Mouse (Mus musculus) megakaryocyte-erythroid progenitor cell, adult 5-6 weeks (primary cell): ENCODE measurements at regions not wholly inside any gene's neighbourhood (a gene's known extent, or its start where the extent isn't known, plus 50 kb on each side); places are given as distances from the start of the nearest gene placed in this dataset.

ENCODE experiments used
- ATAC-seq: replicated peaks from 2 replicates; pipeline ENCODE4 v1.8.0; 2016; ENCODE audit warnings: mild to moderate bottlenecking, inconsistent platforms; ENCODE audit not compliant: severe bottlenecking, poor library complexity, low FRiP score, low TSS enrichment

DNA sequence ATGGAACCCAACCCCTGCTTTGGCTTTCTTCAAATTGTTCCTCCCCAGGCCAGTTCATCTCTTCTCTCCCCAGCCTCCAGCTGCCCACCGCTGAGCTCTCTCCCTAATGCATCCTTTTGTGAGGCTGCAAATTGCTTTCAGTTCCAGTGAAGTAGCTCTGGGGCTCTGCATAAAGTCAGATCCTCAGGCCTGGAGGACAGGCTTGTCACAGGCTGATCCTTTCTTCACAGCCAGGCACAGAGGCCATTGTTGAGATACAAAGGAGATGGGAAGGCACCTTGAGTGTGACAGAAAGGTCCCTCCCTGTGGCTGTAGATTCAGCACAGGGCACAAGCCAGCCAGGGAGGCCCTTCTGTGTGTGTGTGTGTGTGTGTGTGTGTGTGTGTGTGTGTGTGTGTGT, 135.9 kb downstream of the Matn1 start:
- ATAC-seq = no peak

DNA sequence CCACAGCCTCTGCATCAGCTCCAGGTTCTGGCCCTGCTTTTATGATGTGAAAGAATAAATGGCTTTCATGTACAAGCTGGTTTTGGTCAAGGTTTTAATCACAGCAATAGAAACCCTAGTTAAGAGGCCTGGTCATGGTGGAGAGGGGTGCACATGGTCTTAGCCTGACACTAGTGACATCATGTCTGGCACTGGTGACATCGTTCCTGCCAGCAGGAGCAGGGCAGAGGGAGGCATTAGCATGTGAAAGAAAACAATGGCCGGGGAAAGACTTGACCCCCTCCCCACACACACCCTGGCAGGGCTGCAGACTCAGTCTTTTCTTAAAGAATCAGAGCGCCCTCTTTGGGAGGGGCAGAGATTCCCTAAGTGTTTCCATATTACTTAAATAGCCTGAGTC, 139.2 kb downstream of the Matn1 start:
- no peak for ATAC-seq

DNA sequence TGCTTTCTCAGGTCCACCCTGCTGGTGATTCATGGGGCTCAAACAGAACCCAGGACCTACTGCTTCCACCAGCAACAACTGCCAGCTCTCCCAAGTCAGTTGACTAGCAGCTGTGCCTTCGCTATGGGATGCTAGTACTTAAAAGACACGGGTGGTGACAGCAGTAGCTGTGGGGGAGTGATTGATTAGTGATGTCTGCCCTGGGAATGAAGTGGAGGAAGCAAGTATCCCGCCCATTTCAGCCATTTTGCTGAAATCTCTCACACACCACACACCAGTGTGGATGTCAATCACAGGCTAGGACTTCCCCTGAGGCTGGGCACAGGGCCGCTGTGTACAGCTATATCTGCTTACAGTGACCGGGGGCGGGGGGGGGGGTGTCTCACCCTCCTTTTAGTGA, 153.2 kb downstream of the Matn1 start:
- no peak for ATAC-seq

GRCm38 (mm10) chr4:131100093-131100795, 156.1 kb downstream of the Matn1 start:
- no peak for ATAC-seq

- no peak for ATAC-seq
These were observed 156.6 kb downstream of the Matn1 start for GRCm38 (mm10) chr4:131100796-131101156.

DNA sequence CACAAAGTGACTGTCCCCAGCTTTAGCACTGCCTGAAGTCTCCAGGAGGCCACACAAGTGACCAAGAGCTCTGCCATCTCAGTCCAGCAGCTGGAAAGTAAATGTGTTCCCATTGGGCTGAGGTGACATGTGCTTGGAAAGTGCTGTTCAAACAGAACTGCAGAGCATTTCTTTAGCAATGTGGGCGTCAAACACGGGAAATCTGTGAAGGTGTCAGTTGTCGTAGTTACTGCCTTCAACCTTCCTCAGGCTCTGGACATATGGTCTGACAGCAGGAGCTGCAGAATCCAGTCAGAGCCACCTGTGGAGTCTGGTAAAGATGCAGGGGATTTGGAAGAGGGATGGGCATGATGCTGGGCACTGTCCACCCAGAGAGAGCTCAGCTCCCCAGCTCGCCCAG, 158.0 kb downstream of the Matn1 start:
- no peak for ATAC-seq

GRCm38 (mm10) chr4:131107127-131107857, 163.1 kb downstream of the Matn1 start:
- ATAC-seq = no peak

DNA sequence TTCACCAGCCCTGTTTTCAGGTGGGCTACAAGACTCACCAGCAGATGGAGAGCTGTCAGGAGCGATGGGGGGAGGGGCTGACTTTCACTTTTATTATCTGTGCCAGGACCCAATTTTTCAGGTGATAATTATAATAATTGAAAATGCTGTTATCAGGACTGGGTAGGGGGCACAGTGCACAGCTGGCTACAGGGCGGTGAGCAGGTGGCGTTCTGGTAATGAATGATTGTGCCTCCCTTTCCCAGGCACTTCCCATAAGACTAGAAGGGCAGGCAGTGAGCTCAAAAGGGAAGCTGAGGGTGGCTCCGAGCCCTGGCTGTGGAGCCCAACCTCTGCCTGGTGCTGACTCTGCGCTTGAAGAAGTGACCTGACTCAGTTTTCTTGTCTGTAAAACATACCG, 168.4 kb downstream of the Matn1 start:
- ATAC-seq = no peak

DNA sequence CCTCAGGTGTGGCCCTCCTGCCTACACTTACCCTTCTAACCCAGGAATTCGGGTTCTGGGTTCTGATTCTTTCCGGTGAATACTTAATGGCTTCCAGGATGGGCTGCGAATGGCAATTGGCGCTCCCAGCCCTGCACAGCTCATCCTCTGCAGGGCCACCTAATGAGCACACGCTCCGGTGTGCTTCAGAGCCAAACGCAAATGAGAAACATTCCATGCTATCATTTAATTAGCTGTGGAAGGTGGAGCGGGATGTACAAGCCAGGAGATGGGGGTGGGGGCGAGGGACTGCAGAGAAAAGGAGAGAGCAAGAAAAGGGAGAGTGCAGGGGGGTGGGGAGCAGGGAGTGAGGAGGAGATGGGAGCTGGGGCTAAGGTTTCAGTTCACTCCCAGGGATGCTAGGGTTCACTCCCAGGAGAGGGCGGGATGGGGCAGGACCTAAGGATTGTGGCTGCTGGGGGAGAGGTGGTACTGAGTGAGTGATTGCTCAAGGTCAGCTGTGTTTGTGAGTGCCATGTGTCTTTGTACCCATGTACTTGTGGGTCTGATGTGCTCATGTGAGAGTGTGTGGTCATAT, 169.6 kb downstream of the Matn1 start:
- no peak for ATAC-seq

DNA sequence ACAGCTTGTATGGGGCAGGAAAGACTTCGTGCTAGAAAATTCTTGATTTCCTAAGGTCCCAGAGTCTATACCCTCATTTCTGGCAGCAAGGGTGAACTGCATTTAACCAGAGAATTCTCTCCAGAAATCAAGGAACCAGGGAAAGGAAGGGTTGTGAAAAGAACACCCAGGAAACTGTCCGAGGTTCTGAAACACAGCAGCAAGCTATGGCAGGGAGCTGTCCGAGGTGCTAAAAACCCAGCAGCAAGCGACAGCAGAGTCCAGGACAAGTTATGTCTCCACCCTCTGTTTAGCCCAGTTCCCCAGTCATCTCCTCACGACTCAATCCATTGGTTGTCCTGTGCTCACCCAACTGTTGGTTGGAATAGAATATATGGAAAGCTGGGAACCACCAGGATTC, 171.1 kb downstream of the Matn1 start:
- ATAC-seq = peak; percentile 41; the same call in 1 of the 2 replicates

DNA sequence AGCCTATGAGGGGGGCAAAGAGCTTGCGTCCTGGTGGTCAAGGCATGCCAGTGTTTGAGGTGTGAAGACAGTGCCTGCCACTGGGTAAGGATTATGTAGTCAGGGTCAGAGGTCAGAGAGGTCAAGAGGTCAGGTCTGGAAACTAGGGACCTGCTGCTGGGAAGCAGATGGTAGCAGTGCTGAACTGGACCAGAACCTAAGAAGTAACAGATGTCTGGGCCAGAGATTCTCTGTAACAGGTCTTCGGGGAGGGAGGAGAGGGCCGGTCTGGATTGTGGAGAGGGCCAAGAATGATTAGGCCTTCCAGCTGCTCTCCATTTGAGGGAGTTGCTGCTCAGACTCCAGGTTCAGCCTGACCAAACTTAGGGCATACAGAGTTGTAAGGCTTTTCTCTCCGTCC, 174.4 kb downstream of the Matn1 start:
- ATAC-seq = no peak

DNA sequence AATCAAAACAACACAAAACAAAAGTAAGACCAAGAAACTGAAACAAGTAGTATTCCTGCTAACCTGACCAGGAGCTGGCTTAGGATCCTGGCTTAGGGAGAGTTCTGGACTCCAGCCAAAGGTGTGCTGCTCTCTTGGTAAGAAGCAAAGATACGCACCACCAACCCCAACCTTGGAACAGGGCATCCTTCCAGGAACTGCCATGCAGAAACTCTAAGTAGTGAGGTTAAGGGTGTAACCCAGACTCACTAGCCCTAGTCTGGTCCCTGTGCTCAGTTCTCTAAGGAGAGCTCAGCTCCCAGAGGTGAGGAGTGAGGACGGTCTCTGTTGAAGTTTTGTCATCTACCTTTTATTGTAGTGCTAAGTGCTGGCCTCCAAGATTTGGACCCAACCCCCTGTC, 175.4 kb downstream of the Matn1 start:
- ATAC-seq = no peak

DNA sequence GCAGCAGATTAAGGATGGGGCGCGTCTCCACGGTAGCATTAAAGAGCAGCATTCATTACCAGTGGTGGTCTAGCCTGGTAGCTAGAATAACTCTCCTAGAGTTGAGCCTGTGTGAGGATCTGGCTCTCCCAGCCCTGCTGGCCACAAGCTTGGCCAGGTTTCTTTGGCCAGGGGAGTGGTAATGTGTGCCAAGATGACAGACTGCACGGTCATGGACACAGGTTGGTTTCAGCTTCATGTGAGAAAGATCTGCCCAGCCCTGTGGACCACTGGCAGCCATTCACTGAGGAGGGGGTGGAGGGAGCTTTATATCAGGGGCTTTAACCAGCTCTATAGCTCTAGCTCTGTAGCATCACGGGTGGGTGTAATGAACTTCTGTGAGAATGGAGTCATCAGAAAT, 176.5 kb downstream of the Matn1 start:
- no peak for ATAC-seq

DNA sequence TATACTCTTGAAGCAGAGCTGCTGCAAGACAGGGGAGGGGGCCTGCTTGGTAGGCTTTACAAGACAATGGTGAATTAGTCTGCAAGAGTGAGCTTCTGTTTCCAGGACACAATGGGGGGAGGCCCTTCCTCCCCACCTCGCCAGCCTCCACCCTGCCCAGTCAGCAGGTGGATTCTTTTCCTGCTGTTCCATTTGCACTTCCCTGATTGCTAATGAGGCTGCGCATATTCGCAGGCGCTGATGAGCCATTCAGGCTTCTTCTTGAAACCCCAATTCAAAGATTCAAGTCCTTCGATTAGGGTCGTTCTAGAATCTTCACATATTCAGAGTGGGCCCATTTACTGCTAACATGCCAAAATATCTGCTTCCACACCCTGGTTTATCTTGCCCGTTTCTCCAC, 181.8 kb downstream of the Matn1 start:
- ATAC-seq = no peak

GRCm38 (mm10) chr4:131126901-131127300, 182.7 kb downstream of the Matn1 start:
- no peak for ATAC-seq

DNA sequence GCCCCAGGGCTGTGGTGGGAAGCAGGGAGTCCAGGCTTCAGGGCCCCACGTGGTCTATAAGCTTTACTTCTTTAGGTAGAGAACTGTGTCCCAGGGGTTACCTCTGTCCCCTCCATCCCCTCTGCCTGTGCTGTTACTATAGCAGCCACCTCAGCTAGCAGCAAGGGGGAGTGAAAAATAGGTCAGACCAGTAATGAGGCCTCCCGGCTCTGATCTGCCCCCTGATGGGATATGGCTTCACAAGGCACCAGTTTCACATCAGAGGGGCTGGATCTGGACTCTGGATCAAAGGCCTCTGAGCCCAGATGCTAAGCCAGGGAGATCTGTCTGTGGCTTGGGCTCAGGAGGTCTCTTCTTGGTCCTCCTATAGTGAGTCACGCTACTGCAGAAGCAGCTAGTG, 184.5 kb downstream of the Matn1 start:
- ATAC-seq = no peak

GRCm38 (mm10) chr4:131132201-131132600, 188.0 kb downstream of the Matn1 start:
- no peak for ATAC-seq

GRCm38 (mm10) chr4:131132781-131133180, 188.6 kb downstream of the Matn1 start:
- ATAC-seq = no peak

DNA sequence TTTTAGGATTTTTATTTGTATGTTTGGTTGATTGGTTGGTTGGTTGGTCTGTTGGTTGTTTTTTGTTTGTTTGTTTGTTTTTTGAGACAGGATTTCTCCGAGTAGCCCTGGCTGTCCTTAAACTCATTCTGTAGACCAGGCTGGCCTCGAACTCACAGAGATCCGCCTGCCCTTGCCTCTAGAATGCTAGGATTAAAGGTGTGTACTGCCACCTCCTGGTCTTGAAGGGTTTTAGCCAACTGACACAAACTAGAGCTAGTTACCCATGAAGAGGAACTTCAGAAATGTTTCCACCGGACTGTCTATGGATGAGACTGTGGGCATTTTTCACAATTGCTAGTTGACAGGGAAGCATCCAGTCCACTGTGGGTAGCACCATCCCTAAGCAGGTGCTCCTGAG, 191.7 kb downstream of the Matn1 start:
- ATAC-seq = no peak

- no peak for ATAC-seq
These were observed 194.7 kb downstream of the Matn1 start for GRCm38 (mm10) chr4:131138891-131139290.

- no peak for ATAC-seq
These were observed 197.8 kb downstream of the Matn1 start for GRCm38 (mm10) chr4:131141890-131142465.
